Mouse (Mus musculus) kidney, embryonic 14.5 days (tissue): ENCODE measurements at regions not wholly inside any gene's neighbourhood (a gene's known extent, or its start where the extent isn't known, plus 50 kb on each side); places are given as distances from the start of the nearest gene placed in this dataset.

ENCODE experiments used
- ATAC-seq: fragments of 200-750 bp; cut with Nextera tagmentation; 2 replicates; pipeline ENCODE4 v1.8.0; 2017; ENCODE audit warnings: moderate number of reproducible peaks, mild to moderate bottlenecking, moderate TSS enrichment, moderate library complexity; ENCODE audit not compliant: low FRiP score, low TSS enrichment
- H3K27ac ChIP-seq: fragments of 300-500 bp; sonication (generic); 2 replicates; pipeline ENCODE4 v1.5.1; 2014; ENCODE audit warnings: low read depth, mild to moderate bottlenecking, low read length, moderate library complexity, mixed read lengths
- H3K27me3 ChIP-seq: fragments of 300-500 bp; sonication (generic); 2 replicates; pipeline ENCODE4 v1.6.1; 2014; ENCODE audit warnings: mild to moderate bottlenecking, low read length; ENCODE audit not compliant: control insufficient read depth, insufficient read depth
- H3K36me3 ChIP-seq: fragments of 300-500 bp; sonication (generic); 2 replicates; pipeline ENCODE4 v1.6.1; 2014; ENCODE audit warnings: low read length, mixed read lengths; ENCODE audit not compliant: control insufficient read depth, insufficient read depth
- H3K4me1 ChIP-seq: fragments of 300-500 bp; sonication (generic); 2 replicates; pipeline ENCODE4 v1.6.1; 2014; ENCODE audit warnings: low read length, mixed read lengths; ENCODE audit not compliant: control insufficient read depth, insufficient read depth
- H3K4me2 ChIP-seq: fragments of 300-500 bp; sonication (generic); replicated peaks from 2 replicates; pipeline ENCODE4 v1.6.1; 2014; ENCODE audit warnings: low read depth, mild to moderate bottlenecking, low read length
- H3K4me3 ChIP-seq: fragments of 300-500 bp; sonication (generic); 2 replicates; pipeline ENCODE4 v1.5.1; 2014; ENCODE audit warnings: mild to moderate bottlenecking, low read length
- H3K9ac ChIP-seq: fragments of 300-500 bp; sonication (generic); 2 replicates; pipeline ENCODE4 v1.6.1; 2014; ENCODE audit warnings: low read depth, mild to moderate bottlenecking, low read length, moderate library complexity
- H3K9me3 ChIP-seq: fragments of 300-500 bp; sonication (generic); 2 replicates; pipeline ENCODE4 v1.6.1; 2016; ENCODE audit warnings: low read length; ENCODE audit not compliant: control insufficient read depth
- WGBS: fragments of 180-500 bp; shearing (Covaris S2); extraction: QIAGEN DNeasy Blood & Tissue Kit; methylation state at CpG from one replicate; pipeline ENCODE4 v1.1.7; 2014; 5-methylcytosine and 5-hydroxymethylcytosine counted together

- 75% methylated on average over 8 of the region's 8 CpGs for WGBS
- Histone ChIP-seq H3K27me3 (no peaks in the 10 kb centered on the region), H3K9ac (no peak overlapping the region), H3K4me1 (peaks cover 2% of the 10 kb centered on the region; the same call in 1 of the 2 replicates), H3K27ac (no peak overlapping the region), H3K4me3 (no peak overlapping the region), H3K4me2 (no peak overlapping the region), H3K9me3 (no peaks in the 10 kb centered on the region), H3K36me3 (no peaks in the 10 kb centered on the region)
- no peak for ATAC-seq
These were observed 90.1 kb upstream of the Dapk1 start for GRCm38 (mm10) chr13:60511628-60512027.

DNA sequence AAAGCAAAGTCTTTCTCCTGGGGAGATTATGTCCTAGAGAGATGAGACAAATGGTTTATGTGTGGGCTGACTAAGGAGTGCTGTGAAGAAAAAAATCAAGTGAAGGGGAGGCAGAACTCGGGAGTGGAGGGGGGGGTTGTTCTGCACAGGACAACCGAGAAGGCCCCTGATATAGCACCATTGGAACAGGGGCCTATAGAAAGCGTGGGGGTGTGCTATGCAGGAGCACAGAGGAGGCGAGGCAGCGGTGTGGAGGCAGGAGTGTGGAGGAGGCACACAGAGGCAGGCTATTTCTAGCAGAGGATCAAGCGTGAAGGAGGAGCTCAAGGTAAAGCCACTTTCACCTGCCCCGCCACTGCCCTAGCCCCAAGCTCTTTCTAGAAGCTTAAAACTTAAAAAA lies 88.0 kb upstream of the Dapk1 start:
- Histone ChIP-seq H3K4me1 (0 out of 2 replicates have a peak, but pooled peaks cover 2% of the 10 kb centered on the region), H3K27ac (no peak overlapping the region), H3K36me3 (no peaks in the 10 kb centered on the region), H3K27me3 (no peaks in the 10 kb centered on the region), H3K9ac (no peak overlapping the region), H3K9me3 (no peaks in the 10 kb centered on the region), H3K4me2 (no peak overlapping the region), H3K4me3 (no peak overlapping the region)
- WGBS, result 44% methylated on average over 7 of the region's 7 CpGs
- no peak for ATAC-seq

GRCm38 (mm10) chr13:60514806-60515205 lies 86.9 kb upstream of the Dapk1 start:
- H3K9me3 ChIP-seq, result no peaks in the 10 kb centered on the region
- no peak for ATAC-seq
- 91% methylated on average over 9 of the region's 9 CpGs for WGBS
- no peak overlapping the region for H3K4me2 ChIP-seq
- H3K27ac ChIP-seq, result no peak overlapping the region
- H3K9ac ChIP-seq, result no peak overlapping the region
- no peaks in the 10 kb centered on the region for H3K36me3 ChIP-seq
- H3K4me1 ChIP-seq, result 0 out of 2 replicates have a peak, but pooled peaks cover 2% of the 10 kb centered on the region
- no peaks in the 10 kb centered on the region for H3K27me3 ChIP-seq
- no peak overlapping the region for H3K4me3 ChIP-seq

- Histone ChIP-seq H3K9me3 (no peaks in the 10 kb centered on the region), H3K4me3 (no peak overlapping the region), H3K36me3 (no peaks in the 10 kb centered on the region), H3K9ac (no peak overlapping the region), H3K27ac (no peak overlapping the region), H3K4me2 (no peak overlapping the region), H3K4me1 (0 out of 2 replicates have a peak, but pooled peaks cover 2% of the 10 kb centered on the region), H3K27me3 (no peaks in the 10 kb centered on the region)
- ATAC-seq, result no peak
- WGBS, result 82% methylated on average over 2 of the region's 2 CpGs
These were observed 83.7 kb upstream of the Dapk1 start for GRCm38 (mm10) chr13:60518010-60518409.

- Histone ChIP-seq H3K9me3 (no peaks in the 10 kb centered on the region), H3K4me2 (no peak overlapping the region), H3K4me1 (no peaks in the 10 kb centered on the region), H3K36me3 (no peaks in the 10 kb centered on the region), H3K27me3 (no peaks in the 10 kb centered on the region), H3K9ac (no peak overlapping the region), H3K4me3 (no peak overlapping the region), H3K27ac (no peak overlapping the region)
- 55% methylated on average over 4 of the region's 4 CpGs for WGBS
- no peak for ATAC-seq
These were observed 82.0 kb upstream of the Dapk1 start for GRCm38 (mm10) chr13:60519708-60520107.

GRCm38 (mm10) chr13:60522719-60523450 lies 78.9 kb upstream of the Dapk1 start:
- Histone ChIP-seq H3K27ac (no peak overlapping the region), H3K4me3 (no peak overlapping the region), H3K36me3 (no peaks in the 10 kb centered on the region), H3K4me2 (no peak overlapping the region), H3K9ac (no peak overlapping the region), H3K4me1 (no peaks in the 10 kb centered on the region), H3K9me3 (no peaks in the 10 kb centered on the region), H3K27me3 (no peaks in the 10 kb centered on the region)
- ATAC-seq, result no peak
- WGBS, result 77% methylated on average over 8 of the region's 8 CpGs

- 79% methylated on average over 2 of the region's 2 CpGs for WGBS
- no peaks in the 10 kb centered on the region for H3K9me3 ChIP-seq
- H3K4me3 ChIP-seq, result no peak overlapping the region
- H3K27me3 ChIP-seq, result no peaks in the 10 kb centered on the region
- no peak overlapping the region for H3K27ac ChIP-seq
- H3K9ac ChIP-seq, result no peak overlapping the region
- no peaks in the 10 kb centered on the region for H3K36me3 ChIP-seq
- H3K4me2 ChIP-seq, result no peak overlapping the region
- H3K4me1 ChIP-seq, result 0 out of 2 replicates have a peak, but pooled peaks cover 9% of the 10 kb centered on the region
- ATAC-seq, result no peak
These were observed 73.9 kb upstream of the Dapk1 start for GRCm38 (mm10) chr13:60527806-60528205.

DNA sequence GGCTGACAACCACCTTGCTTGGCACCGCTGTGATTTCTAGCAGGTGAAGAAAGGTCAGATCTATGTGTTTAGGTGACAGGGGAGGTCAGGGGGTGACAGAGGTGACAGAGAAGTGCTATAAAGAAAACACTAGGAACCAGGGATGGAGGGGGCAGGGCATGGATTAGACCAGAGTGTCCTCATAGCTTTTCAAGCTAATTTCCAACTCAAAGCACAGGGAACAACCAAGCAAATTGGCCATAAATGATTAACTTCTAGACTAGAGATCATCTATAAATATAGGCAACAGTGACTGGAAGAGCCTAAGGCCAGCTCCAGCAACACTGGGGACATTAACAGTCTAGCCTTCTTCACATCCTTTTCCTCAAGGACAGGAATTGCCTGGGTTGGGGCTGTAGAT lies 72.9 kb upstream of the Dapk1 start:
- H3K9ac ChIP-seq, result no peak overlapping the region
- 0 out of 2 replicates have a peak, but pooled peaks cover 9% of the 10 kb centered on the region for H3K4me1 ChIP-seq
- no peaks in the 10 kb centered on the region for H3K36me3 ChIP-seq
- no peaks in the 10 kb centered on the region for H3K9me3 ChIP-seq
- H3K27me3 ChIP-seq, result no peaks in the 10 kb centered on the region
- WGBS, result 17% methylated on average over 1 of the region's 1 CpGs
- ATAC-seq, result peak; percentile 54
- no peak overlapping the region for H3K4me3 ChIP-seq
- no peak overlapping the region for H3K4me2 ChIP-seq
- peak overlapping the region; percentile 62; the same call in 1 of the 2 replicates for H3K27ac ChIP-seq

DNA sequence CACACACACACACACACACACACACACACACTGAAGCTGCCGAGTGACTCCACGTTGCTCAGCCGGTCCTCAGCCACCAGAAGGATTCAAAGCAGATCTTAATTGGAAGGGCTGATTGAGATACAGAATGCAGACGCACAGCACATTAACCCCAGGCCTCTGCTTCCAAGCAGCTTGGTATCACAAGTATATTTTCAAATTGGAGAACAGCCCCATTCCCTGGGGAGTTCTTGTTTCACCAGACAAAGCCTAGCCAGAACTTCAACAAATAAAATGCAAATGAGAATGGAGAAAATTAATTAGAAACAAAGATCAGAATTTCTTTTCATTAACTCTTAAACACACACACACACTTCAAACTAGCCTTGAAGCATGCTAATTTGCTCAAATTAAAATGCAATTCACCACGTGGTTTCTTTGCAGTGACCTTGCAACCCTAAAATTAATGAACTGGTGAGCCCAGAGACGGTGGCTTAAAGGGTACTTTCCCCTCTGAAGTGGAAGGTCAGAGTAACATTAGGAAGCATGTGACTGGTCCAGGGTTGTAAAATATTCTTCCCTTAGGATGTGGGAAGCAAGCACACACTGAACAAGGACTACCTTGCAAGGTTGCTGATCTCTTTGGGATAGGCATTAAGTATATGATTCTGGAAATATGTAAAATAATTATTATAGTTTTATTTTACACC lies 72.2 kb upstream of the Dapk1 start:
- Histone ChIP-seq H3K4me1 (0 out of 2 replicates have a peak, but pooled peaks cover 9% of the 10 kb centered on the region), H3K4me3 (no peak overlapping the region), H3K4me2 (no peak overlapping the region), H3K27ac (peak overlapping the region; percentile 51; the same call in 1 of the 2 replicates), H3K9ac (no peak overlapping the region), H3K27me3 (no peaks in the 10 kb centered on the region), H3K9me3 (no peaks in the 10 kb centered on the region), H3K36me3 (no peaks in the 10 kb centered on the region)
- peak; percentile 71; the same call in 1 of the 2 replicates for ATAC-seq
- 20% methylated on average over 6 of the region's 6 CpGs for WGBS
